Mouse (Mus musculus): ENCODE data around the gene Ccdc97.

DNA sequence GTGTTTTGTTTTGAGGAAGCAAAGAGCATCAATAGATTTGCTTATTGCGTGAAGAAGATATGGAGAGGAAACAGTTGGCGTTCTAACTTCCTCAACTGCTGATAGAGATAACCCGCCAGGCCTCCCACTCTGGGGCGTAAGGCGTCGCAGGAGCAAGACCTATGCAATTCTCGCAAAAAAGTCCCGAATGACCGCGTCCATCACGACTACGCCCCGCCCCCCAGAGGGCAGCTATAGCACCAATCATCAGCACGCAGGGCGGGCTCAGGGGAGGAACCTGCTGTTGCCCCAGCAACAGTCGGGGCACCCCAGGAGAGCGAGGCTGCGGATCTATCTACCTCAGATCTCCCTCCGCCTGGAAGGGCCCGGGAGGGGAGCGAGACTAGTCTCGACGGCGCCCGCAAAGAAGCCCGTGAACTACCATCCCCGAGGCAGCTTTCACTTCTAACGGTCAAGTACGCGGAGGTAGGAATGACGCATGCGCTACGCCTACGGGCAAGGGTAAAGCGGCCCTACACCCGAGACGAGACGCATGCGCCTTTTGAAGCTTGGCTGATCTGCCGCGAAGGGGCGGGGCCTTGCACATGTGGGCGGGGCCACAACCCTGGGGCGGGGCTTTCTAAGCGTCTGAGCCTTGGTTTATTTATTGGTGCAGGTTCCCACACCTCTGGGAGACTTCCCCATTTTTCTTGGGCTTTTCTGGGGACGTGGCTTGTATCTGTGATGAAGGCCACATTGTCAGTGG, 38.2 kb downstream of the Ccdc97 start, which contains the start of gene B9d2:
- TF ChIP-seq POLR2A (IDR thresholded peaks at IDR 0.05; ENCODE audit: borderline replicate concordance, extremely low read depth, insufficient read depth, insufficient read length, poor library complexity, severe bottlenecking) (peak; percentile 39; the same call in 1 of the 2 replicates), CTCF (IDR thresholded peaks at IDR 0.05; ENCODE audit: borderline replicate concordance, extremely low read depth, insufficient read depth, insufficient read length) (no peak)

Data from brain, embryonic 14.5 days (tissue).